Mouse (Mus musculus): ENCODE measurements around the gene Mysm1.

Mysm1 gene

GRCm38 (mm10) chr4:94952773-94953172 is 26.1 kb downstream of the Mysm1 start:
- DNase-seq (ENCODE audit: low spot score), result no peak

GRCm38 (mm10) chr4:94941221-94941855 is 37.6 kb downstream of the Mysm1 start:
- no peak for DNase-seq (ENCODE audit: low spot score)

GRCm38 (mm10) chr4:94928743-94929142 is 50.2 kb downstream of the Mysm1 start, which contains the start of gene Eqtn:
TSS of gene Eqtn (minus strand) at chr4:94928843.
- DNase-seq (ENCODE audit: low spot score), result no peak

- no peak for DNase-seq (ENCODE audit: low spot score)
Measured at GRCm38 (mm10) chr4:94901780-94902179, 77.1 kb downstream of the Mysm1 start.

- no peak for DNase-seq (ENCODE audit: low spot score)
Measured at GRCm38 (mm10) chr4:94900744-94901143, 78.2 kb downstream of the Mysm1 start.
